Mouse (Mus musculus): ENCODE data around the gene Rfx1. TPM values are rescaled to one million over a fixed set of nuclear protein-coding genes. Genes with fewer than 3 reads are reported as not detected.

The Rfx1 gene
- polyA plus RNA-seq, 1 experiment: 13.2 TPM

DNA sequence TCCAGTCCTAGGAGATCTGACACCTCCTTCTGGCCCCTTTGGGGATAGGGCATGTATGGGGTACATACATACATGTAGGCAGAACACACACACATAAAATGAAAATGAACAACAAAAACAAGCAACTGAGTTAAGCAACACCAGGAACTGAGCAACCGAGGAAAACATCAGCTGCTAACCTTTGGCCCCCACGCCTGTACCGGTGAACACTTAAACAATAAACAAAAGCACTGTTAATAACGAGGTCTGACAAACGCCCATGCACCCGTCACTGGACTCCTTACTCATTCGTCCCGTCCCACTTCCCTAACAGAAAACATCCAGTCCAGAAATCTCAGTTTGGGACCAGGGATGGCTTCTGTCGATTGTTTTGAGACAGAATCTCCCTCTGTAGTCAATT, 22.6 kb downstream of the Rfx1 start:
- DNase-seq (ENCODE audit: low read depth): no peak

DNA sequence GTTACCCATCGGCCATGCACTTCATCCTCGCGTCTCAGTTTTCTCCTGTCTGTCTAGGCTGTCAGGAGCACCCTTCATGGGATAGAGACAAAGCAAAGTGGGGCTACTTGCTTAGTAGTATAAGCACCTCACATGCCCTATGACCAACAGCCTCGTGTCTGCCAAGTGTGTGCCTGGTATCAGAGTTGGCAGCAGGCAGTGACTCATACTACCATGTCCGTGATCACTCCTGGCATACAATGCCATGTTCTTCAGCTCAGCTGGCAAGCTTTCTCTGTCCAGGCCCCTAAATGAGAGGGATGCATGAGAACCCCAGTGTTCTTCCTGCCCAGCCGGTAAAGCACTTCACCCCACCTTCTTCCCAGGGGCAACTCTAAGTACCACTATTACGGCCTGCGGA, 24.0 kb downstream of the Rfx1 start:
- no peak for DNase-seq (ENCODE audit: low read depth)

DNA sequence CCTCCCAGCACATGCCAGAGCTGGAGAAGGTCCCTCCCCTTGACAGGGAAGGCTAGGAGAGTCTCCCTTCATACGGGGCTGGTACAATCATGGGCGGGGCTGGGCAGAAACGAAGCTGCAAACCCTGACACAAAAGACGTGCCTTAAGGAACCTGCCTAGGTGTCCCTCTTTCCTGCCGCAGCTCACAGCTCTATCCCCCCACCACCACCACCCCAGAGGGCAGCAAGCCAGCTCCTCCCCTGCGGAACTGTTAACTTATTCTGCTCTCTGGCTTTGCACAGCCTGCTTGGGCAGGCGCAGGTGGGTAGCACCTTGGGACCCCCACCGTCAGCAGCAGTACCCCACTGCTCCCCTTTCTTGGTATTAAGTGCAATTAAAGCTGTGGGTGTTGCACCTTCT, 29.4 kb downstream of the Rfx1 start:
- no peak for DNase-seq (ENCODE audit: low read depth)

DNA sequence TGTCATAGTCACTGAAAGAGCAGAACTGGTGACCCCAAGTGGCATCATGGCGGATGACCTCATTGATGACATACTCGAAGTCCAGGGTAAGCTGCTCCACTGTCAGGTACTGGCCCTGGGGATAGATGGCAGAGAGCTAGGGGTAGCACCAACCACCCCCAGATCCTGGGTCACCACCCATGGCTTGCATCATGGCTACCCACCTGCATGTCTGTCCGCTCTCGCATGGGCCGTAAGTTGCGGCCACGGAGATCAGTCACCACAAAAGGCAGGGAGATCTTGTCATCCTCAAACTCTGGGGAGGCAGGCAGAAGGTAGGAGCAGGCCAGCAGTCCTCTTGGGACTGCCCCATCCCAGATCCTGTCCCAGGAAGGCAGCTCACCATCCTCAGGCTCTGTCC, 31.7 kb downstream of the Rfx1 start:
- no peak for DNase-seq (ENCODE audit: low read depth)

DNA sequence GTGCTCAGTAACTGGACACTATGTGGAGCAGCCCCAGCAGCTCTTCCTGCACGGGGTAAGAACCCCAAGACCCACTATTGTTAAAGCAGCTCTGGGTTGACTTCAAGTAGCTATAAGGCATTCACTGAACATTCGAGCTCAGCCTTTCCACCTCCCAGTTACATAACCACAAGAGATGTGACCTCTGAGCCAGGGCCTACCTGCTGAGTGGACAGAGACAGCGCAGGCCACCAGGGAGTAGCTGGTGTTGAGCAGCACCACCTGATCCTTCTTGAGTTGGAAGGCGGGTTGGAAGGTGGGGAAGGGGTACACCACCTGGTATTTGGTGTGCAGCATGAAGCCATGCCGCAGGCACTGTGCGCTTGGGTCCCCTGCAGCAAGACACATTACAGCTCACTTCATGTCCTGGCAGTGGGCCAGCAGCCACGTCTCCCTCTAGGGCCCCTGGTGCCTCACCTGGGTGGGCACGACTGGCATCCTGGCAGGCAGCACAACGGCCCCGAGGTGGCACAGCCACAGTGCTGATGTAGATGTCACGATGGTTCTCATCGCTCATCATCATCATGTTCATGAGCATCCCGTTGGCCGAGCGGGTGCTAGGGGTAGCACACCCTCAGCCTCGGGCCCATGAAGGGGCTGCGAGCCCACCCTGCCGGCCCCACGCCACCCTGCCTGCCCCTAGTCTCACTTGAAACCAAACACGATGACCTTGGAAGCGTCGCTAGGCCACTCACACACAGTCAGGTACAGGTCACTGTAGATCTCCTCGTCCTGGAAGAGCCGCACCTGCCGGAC, 35.0 kb downstream of the Rfx1 start:
- no peak for DNase-seq (ENCODE audit: low read depth)

DNA sequence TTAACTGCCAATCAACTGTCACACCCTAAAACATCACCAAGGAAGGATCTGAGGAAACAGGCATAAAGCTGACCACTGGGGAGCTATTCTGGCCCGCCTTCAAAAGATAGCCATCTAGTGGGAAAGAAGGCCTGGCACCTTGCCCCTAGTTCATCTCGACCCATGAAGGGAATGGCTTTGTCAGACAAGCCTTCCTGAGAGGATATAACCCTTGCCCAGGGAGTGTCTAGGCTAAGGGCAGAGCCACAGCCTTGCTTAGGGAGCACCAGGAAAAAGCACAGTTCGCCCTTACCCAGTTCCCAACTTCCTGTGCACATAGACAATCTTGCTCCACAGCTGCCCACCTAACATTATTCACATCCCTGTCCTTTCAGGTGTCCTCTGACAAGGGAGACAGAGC, 37.0 kb downstream of the Rfx1 start:
- DNase-seq (ENCODE audit: low read depth): no peak

DNA sequence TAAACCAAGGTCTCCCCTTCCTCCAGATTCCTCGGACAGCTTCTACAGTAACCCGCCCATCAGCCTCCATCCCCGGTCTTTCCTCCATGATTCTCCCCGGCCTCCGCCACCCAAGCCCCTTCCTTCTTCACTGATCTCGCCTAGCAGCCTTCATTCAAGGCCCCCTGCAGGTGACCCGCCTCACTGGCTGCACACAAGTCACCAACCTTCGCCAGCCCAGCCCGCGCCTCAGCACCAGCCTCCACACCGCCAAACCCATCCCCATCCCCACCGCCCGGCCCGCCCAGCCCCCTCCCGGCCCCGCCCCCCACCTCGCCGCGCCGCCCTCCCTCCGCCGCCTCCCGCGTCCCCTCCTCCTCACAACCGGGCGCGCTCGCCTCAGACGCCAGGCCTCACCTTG, 37.6 kb downstream of the Rfx1 start:
- no peak for DNase-seq (ENCODE audit: low read depth)

DNA sequence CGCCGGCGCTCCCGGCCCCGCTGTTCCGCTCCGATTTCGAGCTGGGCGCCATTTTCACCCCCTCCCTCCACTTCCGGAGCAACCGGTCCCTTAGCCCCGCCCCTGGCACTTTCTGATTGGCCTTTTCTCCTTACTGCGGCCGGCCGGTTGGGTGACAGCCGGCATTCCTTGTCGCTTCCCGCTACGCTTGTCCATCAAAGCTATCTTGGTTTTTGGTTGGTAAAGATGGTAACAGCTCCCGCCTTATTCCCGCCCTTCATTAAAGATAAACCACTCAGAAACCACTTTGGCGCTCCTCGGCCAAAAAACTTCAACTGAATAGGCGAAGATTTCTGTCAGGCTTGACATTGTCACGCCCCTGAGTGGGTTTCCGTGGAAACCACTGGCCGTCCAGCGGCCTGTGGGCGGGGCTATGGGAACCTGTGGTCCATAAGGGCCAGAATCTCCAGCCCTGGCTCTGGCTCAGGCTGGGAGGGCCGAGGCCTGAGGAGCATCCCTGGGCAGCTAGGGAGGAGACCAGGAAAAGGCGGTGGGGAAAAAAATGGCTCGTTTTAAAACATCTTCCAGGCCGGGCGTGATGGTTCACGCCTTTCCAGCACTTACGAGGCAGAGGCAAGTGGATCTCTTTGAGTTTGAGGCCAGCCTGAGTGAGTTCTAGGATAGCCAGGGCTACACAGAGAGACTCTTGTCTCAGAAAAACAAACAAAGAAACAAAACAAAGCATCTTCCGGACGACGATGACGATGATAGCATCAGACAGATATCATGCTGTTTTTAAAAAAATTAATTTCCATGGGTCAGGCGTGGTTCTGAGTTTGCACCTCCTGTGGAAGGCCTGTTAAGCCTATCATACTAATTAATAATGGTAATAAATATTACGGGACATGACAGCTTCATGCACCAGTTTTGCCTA, 38.3 kb downstream of the Rfx1 start, which contains the start of gene Dcaf15:
TSS of gene Dcaf15 (minus strand) at position 72 of the 913 bp plus-strand sequence.
- peak; percentile 93 for DNase-seq (ENCODE audit: low read depth)

DNA sequence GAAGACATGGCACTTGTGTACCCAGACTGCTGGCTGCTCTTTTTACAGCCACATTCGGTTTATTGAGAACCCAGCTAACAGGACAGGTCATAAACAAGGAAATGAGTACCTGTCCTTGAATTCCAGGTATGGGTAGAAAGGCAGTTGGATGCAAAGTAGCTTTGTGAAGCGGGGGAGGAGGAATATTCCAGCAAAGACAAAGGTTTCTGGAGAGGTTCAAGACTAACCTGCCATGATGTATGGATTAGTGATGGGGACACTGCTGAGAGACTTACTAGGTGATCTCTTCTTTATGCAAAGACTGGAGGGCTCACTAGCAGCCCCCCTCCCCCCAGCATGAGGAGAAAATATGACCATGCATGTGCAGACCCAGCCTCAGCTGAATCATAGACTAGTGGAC, 39.0 kb downstream of the Rfx1 start:
- no peak for DNase-seq (ENCODE audit: low read depth)

DNA sequence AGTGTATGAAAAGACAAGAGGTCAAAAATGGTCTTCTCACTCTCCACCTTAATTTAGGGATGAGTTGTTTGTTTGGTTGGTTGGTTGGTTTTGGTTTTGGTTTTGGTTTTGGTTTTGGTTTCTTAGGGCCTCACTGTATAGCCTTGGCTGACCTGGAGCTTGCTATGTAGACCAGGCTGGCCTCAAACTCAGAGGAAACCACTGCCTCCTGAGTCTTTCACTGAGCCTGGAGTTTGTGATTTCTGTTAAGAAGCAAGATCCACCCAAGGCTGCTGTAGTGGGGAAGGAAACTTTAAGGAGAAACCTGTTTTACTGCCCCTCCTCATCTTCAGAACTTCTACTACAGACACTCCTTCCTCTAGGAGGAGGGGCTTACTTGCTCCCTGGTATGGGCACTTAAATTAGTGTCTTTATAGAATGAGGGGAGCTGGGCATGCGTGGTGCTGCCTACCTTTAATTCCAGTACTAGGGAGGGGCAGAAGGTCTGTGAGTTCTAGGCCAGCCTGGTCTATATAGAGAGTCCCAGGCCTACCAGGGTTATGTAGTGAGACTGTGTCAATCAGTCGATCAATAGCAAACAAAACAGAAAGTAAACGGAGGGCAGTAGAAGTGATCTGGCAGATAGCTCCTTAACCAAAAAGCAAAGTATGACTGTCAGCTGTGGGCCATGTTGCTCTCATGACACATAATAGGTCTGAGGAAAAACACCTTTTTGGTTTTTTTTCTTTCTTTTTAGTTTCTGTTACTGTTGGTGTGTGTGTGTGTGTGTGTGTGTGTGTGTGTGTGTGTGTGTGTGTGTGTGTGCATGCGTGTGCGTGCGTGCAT, 39.8 kb downstream of the Rfx1 start:
- no peak for DNase-seq (ENCODE audit: low read depth)

DNA sequence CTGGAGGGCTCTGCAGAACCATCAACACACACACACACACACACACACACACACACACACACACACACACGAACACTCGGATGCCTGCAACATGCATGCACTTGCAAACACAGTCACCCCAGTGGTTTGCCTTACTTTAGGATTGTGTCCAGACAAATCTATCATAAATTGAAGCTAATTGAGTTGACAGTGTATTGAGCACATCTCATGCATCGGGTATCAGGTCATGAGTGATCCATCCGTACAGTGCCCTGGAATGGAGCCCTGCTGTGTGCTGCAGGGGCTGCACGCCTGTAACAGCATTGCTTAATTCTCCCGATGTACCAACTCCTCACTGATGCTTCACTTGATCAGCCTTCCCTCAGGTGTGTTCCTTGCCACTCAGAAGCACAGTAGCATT, 49.0 kb downstream of the Rfx1 start:
- no peak for DNase-seq (ENCODE audit: low read depth)

DNA sequence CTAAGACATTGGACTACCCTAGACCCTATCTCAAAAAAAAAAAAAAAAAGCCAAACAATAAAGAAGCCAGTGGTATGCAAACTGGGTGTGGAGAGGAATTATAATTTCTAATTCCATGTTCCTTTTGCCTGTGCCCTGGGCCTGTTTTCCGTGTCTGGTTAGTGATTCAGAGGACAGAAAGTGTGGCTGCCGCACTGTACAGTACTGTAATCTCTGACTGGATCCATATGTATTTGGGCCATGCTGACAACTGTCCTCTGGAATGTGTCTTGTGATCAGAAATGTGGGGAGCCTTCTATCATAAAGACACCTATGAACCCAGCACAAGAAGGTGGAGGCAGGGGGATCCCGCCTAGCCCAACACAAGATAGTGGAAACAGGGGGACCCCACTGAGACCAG, 55.5 kb downstream of the Rfx1 start:
- DNase-seq (ENCODE audit: low read depth): no peak

DNA sequence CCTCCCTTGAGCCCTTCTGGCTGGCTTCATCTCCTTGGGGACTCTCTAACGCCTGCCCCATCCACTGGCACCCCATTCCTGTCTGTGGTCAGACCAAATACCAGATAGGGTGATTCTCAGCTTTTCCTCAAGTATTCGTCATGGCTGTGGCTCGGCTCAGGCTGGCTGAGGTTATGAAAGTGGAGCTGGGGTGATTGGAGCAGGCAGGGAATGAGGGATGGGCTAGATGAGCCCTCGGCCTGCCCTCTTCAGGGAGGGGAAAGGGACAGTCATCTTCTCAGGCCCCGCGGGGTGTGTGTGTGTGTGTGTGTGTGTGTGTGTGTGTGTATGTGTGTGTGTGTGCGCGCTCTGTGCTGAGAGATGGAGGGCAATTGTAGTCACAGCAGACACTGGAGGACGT, 59.0 kb downstream of the Rfx1 start, which contains the start of gene Podnl1:
TSS of gene Podnl1 (plus strand) at position 334 of the 400 bp plus-strand sequence.
- DNase-seq (ENCODE audit: low read depth): no peak

DNA sequence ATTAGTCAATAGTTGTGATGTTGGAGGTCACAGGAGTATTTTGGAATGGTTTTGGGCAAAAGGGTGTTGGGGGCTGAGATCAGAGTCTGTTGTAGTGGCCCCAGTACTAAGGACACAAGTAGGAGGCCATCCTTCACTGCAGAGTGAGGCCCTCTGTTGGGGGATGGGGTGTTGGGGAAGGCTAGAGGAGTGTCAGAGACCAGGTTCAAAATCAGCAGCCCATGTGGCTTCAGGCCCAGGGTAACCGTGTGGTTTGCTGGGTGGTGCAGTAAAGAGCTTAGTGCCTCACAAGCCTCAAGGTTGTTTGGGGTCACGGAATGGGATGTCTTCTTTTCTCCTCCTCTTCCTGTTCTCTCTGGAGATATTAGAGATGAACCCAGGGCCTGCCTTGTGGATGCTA, 60.1 kb downstream of the Rfx1 start:
- DNase-seq (ENCODE audit: low read depth): no peak

DNA sequence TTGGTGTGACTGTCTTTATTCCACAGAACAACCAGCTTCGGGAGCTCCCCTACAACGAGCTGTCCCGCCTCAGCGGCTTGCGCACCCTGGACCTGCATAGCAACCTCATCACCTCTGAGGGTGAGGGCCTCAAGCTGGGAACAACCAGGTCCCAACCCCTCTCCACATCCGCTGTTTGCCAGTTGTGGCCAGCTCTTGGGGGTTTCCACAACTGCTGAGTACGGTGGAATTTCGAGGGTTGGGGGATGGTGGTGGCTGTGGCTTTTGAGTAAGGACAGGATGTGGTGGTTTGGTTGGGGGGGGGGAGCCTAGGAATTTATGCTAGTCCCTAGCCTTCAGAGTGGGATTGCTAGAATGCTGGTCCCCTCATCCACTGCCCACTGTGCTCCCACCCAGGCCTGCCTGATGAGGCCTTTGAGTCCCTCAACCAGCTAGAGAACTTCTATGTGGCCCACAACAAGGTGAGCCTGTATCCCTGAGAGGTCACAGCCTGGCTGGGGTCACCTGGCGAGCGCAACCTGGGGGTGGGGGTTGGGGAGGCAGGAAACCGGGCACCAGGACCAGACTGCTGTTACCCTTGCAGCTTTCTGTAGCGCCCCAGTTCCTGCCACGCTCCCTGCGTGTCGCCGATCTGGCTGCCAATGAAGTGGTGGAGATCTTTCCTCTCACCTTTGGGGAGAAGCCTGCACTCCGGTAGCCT, 60.7 kb downstream of the Rfx1 start:
- no peak for DNase-seq (ENCODE audit: low read depth)

DNA sequence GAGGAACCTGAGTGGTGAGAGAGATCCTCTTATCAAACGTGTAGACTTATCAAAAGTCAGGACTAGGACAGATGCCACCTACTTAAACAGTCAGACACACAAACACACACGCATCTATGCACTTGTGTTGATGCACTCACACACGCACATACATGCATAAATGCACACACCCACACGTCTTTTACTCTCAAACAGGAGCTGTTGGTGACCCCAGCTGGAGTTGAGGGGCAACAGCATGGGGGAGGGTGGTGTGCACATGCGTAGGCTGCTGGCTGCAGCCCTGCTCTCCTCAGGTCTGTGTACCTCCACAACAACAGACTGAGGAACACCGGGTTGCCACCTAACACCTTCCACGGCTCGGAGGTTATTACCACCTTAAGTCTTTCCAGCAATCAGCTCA, 61.6 kb downstream of the Rfx1 start:
- no peak for DNase-seq (ENCODE audit: low read depth)

DNA sequence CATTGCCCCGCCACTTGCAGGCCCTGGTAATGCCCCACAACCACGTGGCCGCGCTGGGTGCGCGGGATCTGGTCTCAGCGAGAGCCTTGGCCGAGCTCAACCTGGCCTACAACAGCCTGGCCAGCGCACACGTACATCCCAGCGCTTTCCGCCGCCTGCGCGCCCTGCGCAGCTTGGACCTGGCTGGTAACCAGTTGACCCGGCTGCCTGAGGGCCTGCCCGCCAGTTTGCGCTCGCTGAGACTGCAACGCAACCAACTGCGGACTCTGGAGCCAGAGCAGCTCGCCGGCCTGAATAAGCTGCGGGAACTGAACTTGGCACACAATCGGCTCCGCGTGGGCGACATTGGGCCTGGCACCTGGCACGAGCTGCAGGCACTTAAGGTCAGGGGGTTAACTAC, 64.2 kb downstream of the Rfx1 start:
- no peak for DNase-seq (ENCODE audit: low read depth)

DNA sequence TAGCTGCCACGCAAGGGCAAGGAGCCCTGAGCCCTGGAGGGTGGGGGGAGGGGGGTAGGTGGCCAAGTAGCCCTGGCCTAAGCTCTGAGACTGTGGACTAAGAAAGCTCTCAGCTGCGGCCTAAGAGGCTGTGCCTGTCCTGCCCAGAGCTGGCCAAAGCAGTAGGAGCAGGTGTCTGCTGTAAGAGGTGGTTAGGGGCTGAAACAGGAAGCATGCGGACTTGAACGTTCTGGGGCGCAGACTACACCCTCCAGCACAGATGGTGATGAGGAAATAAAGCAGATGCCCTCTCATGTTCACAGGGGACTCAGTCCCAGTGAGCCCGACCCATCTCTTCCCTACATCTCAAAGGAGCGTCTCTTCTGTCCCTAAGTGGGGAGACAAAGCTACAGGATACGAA, 65.6 kb downstream of the Rfx1 start:
- no peak for DNase-seq (ENCODE audit: low read depth)

DNA sequence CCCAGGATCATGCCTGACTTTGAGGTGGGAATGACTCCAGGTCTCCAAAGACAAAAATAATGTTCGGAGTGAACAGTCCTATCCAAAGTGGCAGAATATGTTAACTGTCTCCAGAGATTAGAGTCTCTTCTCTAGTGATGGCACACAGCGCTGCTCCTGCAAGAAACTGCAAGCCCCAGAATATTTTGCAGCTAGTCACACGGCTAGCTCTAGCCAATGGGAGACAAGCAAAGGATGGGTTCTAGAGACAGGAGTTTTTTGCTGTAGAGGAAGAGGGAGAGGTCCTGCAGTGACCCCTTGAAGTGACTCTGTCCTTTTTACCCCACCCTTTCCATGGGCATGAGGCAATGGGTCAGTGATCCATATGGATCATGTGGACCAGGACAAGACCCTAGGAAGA, 71.2 kb downstream of the Rfx1 start:
- DNase-seq (ENCODE audit: low read depth): no peak

DNA sequence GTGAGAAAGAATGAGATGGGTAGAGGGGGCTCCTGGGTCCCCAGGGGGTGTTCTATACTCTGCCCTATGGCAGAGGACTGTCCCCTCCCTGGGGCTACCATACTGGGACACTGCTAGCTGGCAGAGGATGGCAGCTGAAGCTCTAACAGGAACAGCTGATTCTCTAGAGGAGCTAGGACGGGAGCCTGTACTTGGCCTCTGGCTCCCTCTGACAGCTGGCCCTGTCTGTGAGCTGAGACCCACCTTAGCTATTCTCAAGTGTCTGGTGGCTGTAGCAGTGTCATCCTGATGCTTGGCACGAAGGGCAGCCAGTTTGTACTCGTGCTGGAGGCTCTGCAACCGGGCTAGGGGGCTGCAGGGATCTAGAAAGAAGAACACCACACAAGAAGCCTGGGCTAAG, 74.2 kb downstream of the Rfx1 start:
- DNase-seq (ENCODE audit: low read depth): no peak

DNA sequence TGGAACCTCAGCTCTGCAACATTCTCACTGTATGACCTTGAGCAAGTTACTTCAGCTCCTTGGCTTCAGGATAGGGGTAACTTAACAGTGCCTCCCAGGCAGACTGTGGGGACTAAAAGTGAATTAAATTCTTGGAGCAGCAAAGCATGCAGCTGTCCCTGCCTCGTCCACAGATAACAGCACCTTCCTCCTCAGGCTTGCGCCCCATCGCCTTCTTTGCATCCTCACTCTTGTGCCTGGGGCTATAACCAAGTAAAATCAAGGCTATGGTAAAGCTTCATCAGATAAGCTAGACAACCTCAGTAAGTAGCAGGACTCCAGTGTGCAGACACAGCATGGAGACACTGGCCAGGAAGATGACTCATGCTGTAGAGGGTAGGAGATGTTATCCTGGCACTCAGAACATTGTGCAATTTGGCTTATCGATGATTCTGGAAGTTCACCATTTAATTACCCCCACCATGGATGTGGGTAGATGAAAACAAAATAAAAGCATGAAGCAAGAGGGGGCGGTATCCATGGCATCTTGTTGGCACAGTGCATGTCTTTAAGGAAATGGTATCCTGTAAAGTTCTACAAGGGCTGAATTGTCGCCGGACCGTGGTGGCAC, 78.1 kb downstream of the Rfx1 start:
- peak; percentile 72 for DNase-seq (ENCODE audit: low read depth)

All from gonadal fat pad, adult 2 months (tissue).